Mouse (Mus musculus) cortical plate, adult 2 months (tissue): Measurements from ENCODE around the gene Epha7.

Source experiments
- CTCF ChIP-seq: fragments of 200-500 bp; IDR thresholded peaks from 2 replicates; pipeline ENCODE4 v1.5.1; 2011; ENCODE audit warnings: mild to moderate bottlenecking, control low read depth, low read length; ENCODE audit not compliant: insufficient read depth; ENCODE audit errors: extremely low read depth
- POLR2A ChIP-seq: fragments of 200-500 bp; IDR thresholded peaks from 2 replicates; pipeline ENCODE4 v1.6.1; 2011; ENCODE audit warnings: mild to moderate bottlenecking, low read length, control low read depth; ENCODE audit not compliant: insufficient read depth; ENCODE audit errors: extremely low read depth

GRCm38 (mm10) chr4:28824616-28825015 lies 11.7 kb downstream of the Epha7 start:
- no peak for TF ChIP-seq POLR2A
- TF ChIP-seq CTCF, result no peak
